Mouse (Mus musculus): ENCODE measurements around the gene Rpn2. TPM values are rescaled to one million over a fixed set of nuclear protein-coding genes. Genes with fewer than 3 reads are reported as not detected.

The Rpn2 gene
- polyA plus RNA-seq, 1 experiment from 2014 or later = 359 TPM

GRCm38 (mm10) chr2:157320135-157320534 is 41.3 kb downstream of the Rpn2 start:
- no peak overlapping the region for H3K9ac ChIP-seq
- H3K4me3 ChIP-seq (ENCODE audit: low read depth, low read length) = no peak overlapping the region
- H3K4me2 ChIP-seq = no peak overlapping the region
- H3K27me3 ChIP-seq (ENCODE audit: insufficient read depth, low read length) = no peaks in the 10 kb centered on the region
- ATAC-seq (ENCODE audit: insufficient read depth) (no peak), DNase-seq (no peak)
- no peaks in the 10 kb centered on the region for H3K9me3 ChIP-seq (ENCODE audit: low read depth, low read length)
- H3K36me3 ChIP-seq (ENCODE audit: insufficient read depth) = peaks cover 98% of the 10 kb centered on the region
- TF ChIP-seq CTCF (IDR thresholded peaks at IDR 0.05; ENCODE audit: low read depth) = no peak
- 83% methylated on average over 8 of the region's 8 CpGs for WGBS
- no peak overlapping the region for H3K27ac ChIP-seq (ENCODE audit: low read depth)
- no peaks in the 10 kb centered on the region for H3K4me1 ChIP-seq (ENCODE audit: insufficient read depth)

GRCm38 (mm10) chr2:157320886-157321285 is 42.1 kb downstream of the Rpn2 start:
- Histone ChIP-seq H3K4me2 (no peak overlapping the region), H3K27ac (ENCODE audit: low read depth) (no peak overlapping the region), H3K4me1 (ENCODE audit: insufficient read depth) (no peaks in the 10 kb centered on the region), H3K4me3 (ENCODE audit: low read depth, low read length) (no peak overlapping the region), H3K9ac (no peak overlapping the region), H3K27me3 (ENCODE audit: insufficient read depth, low read length) (no peaks in the 10 kb centered on the region), H3K36me3 (ENCODE audit: insufficient read depth) (peaks cover 98% of the 10 kb centered on the region), H3K9me3 (ENCODE audit: low read depth, low read length) (no peaks in the 10 kb centered on the region)
- 45% methylated on average over 5 of the region's 5 CpGs for WGBS
- no peak for TF ChIP-seq CTCF (IDR thresholded peaks at IDR 0.05; ENCODE audit: low read depth)
- DNase-seq = no peak
- ATAC-seq (ENCODE audit: insufficient read depth) = no peak

- Histone ChIP-seq H3K9ac (no peak overlapping the region), H3K27me3 (ENCODE audit: insufficient read depth, low read length) (no peaks in the 10 kb centered on the region), H3K4me1 (ENCODE audit: insufficient read depth) (no peaks in the 10 kb centered on the region), H3K4me2 (no peak overlapping the region), H3K9me3 (ENCODE audit: low read depth, low read length) (no peaks in the 10 kb centered on the region), H3K27ac (ENCODE audit: low read depth) (no peak overlapping the region), H3K4me3 (ENCODE audit: low read depth, low read length) (no peak overlapping the region), H3K36me3 (ENCODE audit: insufficient read depth) (peaks cover 99% of the 10 kb centered on the region)
- ATAC-seq (ENCODE audit: insufficient read depth) (no peak), DNase-seq (no peak)
- TF ChIP-seq CTCF (IDR thresholded peaks at IDR 0.05; ENCODE audit: low read depth) = no peak
- 89% methylated on average over 5 of the region's 5 CpGs for WGBS
These were observed 43.4 kb downstream of the Rpn2 start for GRCm38 (mm10) chr2:157322029-157322766.

GRCm38 (mm10) chr2:157325238-157325637 is 46.4 kb downstream of the Rpn2 start:
- Histone ChIP-seq H3K4me3 (ENCODE audit: low read depth, low read length) (no peak overlapping the region), H3K4me1 (ENCODE audit: insufficient read depth) (no peaks in the 10 kb centered on the region), H3K9ac (no peak overlapping the region), H3K27ac (ENCODE audit: low read depth) (no peak overlapping the region), H3K27me3 (ENCODE audit: insufficient read depth, low read length) (no peaks in the 10 kb centered on the region), H3K4me2 (no peak overlapping the region), H3K9me3 (ENCODE audit: low read depth, low read length) (no peaks in the 10 kb centered on the region), H3K36me3 (ENCODE audit: insufficient read depth) (peaks cover 89% of the 10 kb centered on the region)
- no peak for DNase-seq
- ATAC-seq (ENCODE audit: insufficient read depth) = no peak
- 88% methylated on average over 2 of the region's 2 CpGs for WGBS
- TF ChIP-seq CTCF (IDR thresholded peaks at IDR 0.05; ENCODE audit: low read depth) = no peak

- no peak for DNase-seq
- Histone ChIP-seq H3K27ac (ENCODE audit: low read depth) (no peak overlapping the region), H3K9ac (no peak overlapping the region), H3K4me2 (no peak overlapping the region), H3K36me3 (ENCODE audit: insufficient read depth) (peaks cover 60% of the 10 kb centered on the region), H3K4me1 (ENCODE audit: insufficient read depth) (no peaks in the 10 kb centered on the region), H3K9me3 (ENCODE audit: low read depth, low read length) (no peaks in the 10 kb centered on the region), H3K27me3 (ENCODE audit: insufficient read depth, low read length) (no peaks in the 10 kb centered on the region), H3K4me3 (ENCODE audit: low read depth, low read length) (no peak overlapping the region)
- WGBS = 52% methylated on average over 5 of the region's 5 CpGs
- no peak for TF ChIP-seq CTCF (IDR thresholded peaks at IDR 0.05; ENCODE audit: low read depth)
- ATAC-seq (ENCODE audit: insufficient read depth) = no peak
These were observed 49.3 kb downstream of the Rpn2 start for GRCm38 (mm10) chr2:157328106-157328505.

GRCm38 (mm10) chr2:157328570-157328969 is 49.8 kb downstream of the Rpn2 start:
- H3K27ac ChIP-seq (ENCODE audit: low read depth) = no peak overlapping the region
- H3K4me3 ChIP-seq (ENCODE audit: low read depth, low read length) = no peak overlapping the region
- no peaks in the 10 kb centered on the region for H3K9me3 ChIP-seq (ENCODE audit: low read depth, low read length)
- H3K9ac ChIP-seq = no peak overlapping the region
- H3K36me3 ChIP-seq (ENCODE audit: insufficient read depth) = peaks cover 55% of the 10 kb centered on the region
- ATAC-seq (ENCODE audit: insufficient read depth) = no peak
- no peaks in the 10 kb centered on the region for H3K4me1 ChIP-seq (ENCODE audit: insufficient read depth)
- DNase-seq = no peak
- no peaks in the 10 kb centered on the region for H3K27me3 ChIP-seq (ENCODE audit: insufficient read depth, low read length)
- WGBS = 39% methylated on average over 11 of the region's 11 CpGs
- TF ChIP-seq CTCF (IDR thresholded peaks at IDR 0.05; ENCODE audit: low read depth) = no peak
- no peak overlapping the region for H3K4me2 ChIP-seq

GRCm38 (mm10) chr2:157332059-157332458 is 53.2 kb downstream of the Rpn2 start:
- Histone ChIP-seq H3K9me3 (ENCODE audit: low read depth, low read length) (no peaks in the 10 kb centered on the region), H3K9ac (no peak overlapping the region), H3K4me2 (no peak overlapping the region), H3K36me3 (ENCODE audit: insufficient read depth) (peaks cover 20% of the 10 kb centered on the region), H3K4me1 (ENCODE audit: insufficient read depth) (no peaks in the 10 kb centered on the region), H3K27me3 (ENCODE audit: insufficient read depth, low read length) (no peaks in the 10 kb centered on the region), H3K27ac (ENCODE audit: low read depth) (no peak overlapping the region), H3K4me3 (ENCODE audit: low read depth, low read length) (no peak overlapping the region)
- TF ChIP-seq CTCF (IDR thresholded peaks at IDR 0.05; ENCODE audit: low read depth) = no peak
- WGBS = 77% methylated on average over 5 of the region's 5 CpGs
- DNase-seq (no peak), ATAC-seq (ENCODE audit: insufficient read depth) (no peak)
